Mouse (Mus musculus) lung, postnatal 0 days (tissue): ENCODE results near the gene Tmem254a.
"Not testable (repeated sequence)": the region's sequence is repeated elsewhere in the genome, so short reads cannot be mapped to it uniquely, and the experiment has no call there.

Experiments
- CTCF ChIP-seq: IDR thresholded peaks from 2 replicates; pipeline ENCODE4 v1.5.1; 2016; ENCODE audit warnings: antibody characterized with exemption, mild to moderate bottlenecking
- EP300 ChIP-seq: IDR thresholded peaks from 2 replicates; pipeline ENCODE4 v1.6.1; 2016; ENCODE audit warnings: antibody characterized with exemption, mild to moderate bottlenecking, control low read depth

GRCm38 (mm10) chr14:25876640-25877039 lies 50.8 kb downstream of the Tmem254a start:
- not testable (repeated sequence) for TF ChIP-seq CTCF, EP300
